Mouse (Mus musculus): ENCODE results near the gene Cbfa2t3.
A peak's percentile ranks its signal among the peaks of the same experiment; 100 is the strongest.

GRCm38 (mm10) chr8:122697181-122697581 is 1.7 kb downstream of the Cbfa2t3 start:
- 0 out of 2 replicates have a peak, but pooled peaks have one; percentile 12 for TF ChIP-seq CTCF (IDR thresholded peaks at IDR 0.05; ENCODE audit: low read depth, low read length)
- TF ChIP-seq POLR2A (IDR thresholded peaks at IDR 0.05; ENCODE audit: extremely low read depth, insufficient read depth, low read length), result no peak

Data from liver, adult 2 months (tissue).